Mouse (Mus musculus) forebrain, postnatal 0 days (tissue): Measurements from ENCODE around the gene Gm28919. TPM values are rescaled to one million over a fixed set of nuclear protein-coding genes. Genes with fewer than 3 reads are reported as not detected.
"Not testable (repeated sequence)": the region's sequence is repeated elsewhere in the genome, so short reads cannot be mapped to it uniquely, and the experiment has no call there.

Experiments
- ATAC-seq: fragments of 200-750 bp; cut with Nextera tagmentation; 2 replicates; pipeline ENCODE4 v1.8.0; 2017; ENCODE audit warnings: mild to moderate bottlenecking, moderate library complexity
- DNase-seq: peaks from one replicate; pipeline ENCODE4 v3.0.0-alpha.2; 2015
- H3K27ac ChIP-seq: fragments of 300-500 bp; sonication (generic); 2 replicates; pipeline ENCODE4 v1.5.1; 2014; ENCODE audit warnings: low read depth, mild to moderate bottlenecking, antibody characterized with exemption, low read length, moderate library complexity, mixed read lengths
- H3K27me3 ChIP-seq: fragments of 300-500 bp; sonication (generic); 2 replicates; pipeline ENCODE4 v1.6.1; 2014; ENCODE audit warnings: mild to moderate bottlenecking, low read length, mixed read lengths; ENCODE audit not compliant: insufficient read depth
- H3K36me3 ChIP-seq: fragments of 300-500 bp; sonication (generic); 2 replicates; pipeline ENCODE4 v1.6.1; 2014; ENCODE audit warnings: mild to moderate bottlenecking, moderate library complexity; ENCODE audit not compliant: insufficient read depth
- H3K4me1 ChIP-seq: fragments of 300-500 bp; sonication (generic); 2 replicates; pipeline ENCODE4 v1.6.1; 2014; ENCODE audit warnings: antibody characterized with exemption; ENCODE audit not compliant: insufficient read depth
- H3K4me2 ChIP-seq: fragments of 300-500 bp; sonication (generic); 2 replicates; pipeline ENCODE4 v1.6.1; 2014; ENCODE audit warnings: low read depth, mild to moderate bottlenecking, moderate library complexity
- H3K4me3 ChIP-seq: fragments of 300-500 bp; sonication (generic); 2 replicates; pipeline ENCODE4 v1.5.1; 2014; ENCODE audit warnings: low read depth, low read length, mixed read lengths
- H3K9ac ChIP-seq: fragments of 300-500 bp; sonication (generic); 2 replicates; pipeline ENCODE4 v1.6.1; 2014; ENCODE audit warnings: mild to moderate bottlenecking
- H3K9me3 ChIP-seq: fragments of 300-500 bp; sonication (generic); 2 replicates; pipeline ENCODE4 v1.6.1; 2016; ENCODE audit warnings: low read length
- WGBS: fragments of 180-500 bp; shearing (Covaris S2); extraction: QIAGEN DNeasy Blood & Tissue Kit; methylation state at CpG from one replicate; pipeline ENCODE4 v1.1.7; 2014; 5-methylcytosine and 5-hydroxymethylcytosine counted together
- polyA plus RNA-seq: library from polyadenylated mRNA; unstranded; fragments of >200 nt; fragmentation: Nextera tagmentation; extraction: Ambion mirVana; gene quantifications from 2 replicates; pipeline ENCODE4 v1.2.1, GENCODE M21; 2015
- total RNA-seq: library from RNA; depleted of rRNA; stranded (reverse); fragments of >200 nt; gene quantifications from 2 replicates; pipeline ENCODE4 v1.2.3, GENCODE M21; 2014; rRNA removed

Gene Gm28919
- total RNA-seq (not detected in 2 replicates), polyA plus RNA-seq (not detected in 2 replicates)

DNA sequence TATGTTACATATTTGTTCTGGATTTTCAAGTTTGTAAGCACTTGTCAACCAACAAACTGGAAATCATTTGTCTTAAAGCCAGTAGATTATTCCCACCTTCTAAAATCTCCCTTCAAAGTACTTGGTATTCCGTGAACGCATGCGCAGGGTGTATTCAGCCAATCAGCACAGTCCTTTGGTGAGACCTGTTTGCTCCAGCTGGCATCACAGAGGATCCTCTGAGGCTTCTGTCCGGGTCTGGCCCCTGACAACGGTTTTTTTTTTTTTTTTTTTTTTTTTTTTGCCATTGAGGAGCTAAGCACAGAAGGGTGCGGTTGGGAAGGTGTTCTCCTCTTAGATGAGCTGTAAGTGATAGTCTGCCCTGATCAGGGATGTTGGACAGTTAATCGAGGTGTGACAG is at the start of gene Gm28919:
TSS of gene Gm28919 (plus strand) at position 301 of the 400 bp plus-strand sequence.
- ATAC-seq, H3K9ac ChIP-seq, H3K4me2 ChIP-seq, DNase-seq, H3K36me3 ChIP-seq, H3K27ac ChIP-seq, H3K9me3 ChIP-seq, H3K27me3 ChIP-seq, H3K4me1 ChIP-seq, H3K4me3 ChIP-seq: not testable (repeated sequence)
- WGBS = 68% methylated on average over 3 of the region's 7 CpGs

Other genes starting within 250 kb of the Gm28919 start
- not detected in 2 replicates for gene Gm21719, start 99.3 kb downstream of the Gm28919 start, total RNA-seq
- not detected in 2 replicates for gene Gm21719, start 99.3 kb downstream of the Gm28919 start, polyA plus RNA-seq